Mouse (Mus musculus) liver, adult 2 months (tissue): ENCODE results near the gene Pfkp.

Source experiments
- CTCF ChIP-seq: fragments of 200-500 bp; IDR thresholded peaks from 2 replicates; pipeline ENCODE4 v1.5.1; 2011; ENCODE audit warnings: low read depth, low read length, control low read depth
- POLR2A ChIP-seq: fragments of 200-500 bp; IDR thresholded peaks from 2 replicates; pipeline ENCODE4 v1.6.1; 2011; ENCODE audit warnings: low read length, control low read depth; ENCODE audit not compliant: insufficient read depth; ENCODE audit errors: extremely low read depth

DNA sequence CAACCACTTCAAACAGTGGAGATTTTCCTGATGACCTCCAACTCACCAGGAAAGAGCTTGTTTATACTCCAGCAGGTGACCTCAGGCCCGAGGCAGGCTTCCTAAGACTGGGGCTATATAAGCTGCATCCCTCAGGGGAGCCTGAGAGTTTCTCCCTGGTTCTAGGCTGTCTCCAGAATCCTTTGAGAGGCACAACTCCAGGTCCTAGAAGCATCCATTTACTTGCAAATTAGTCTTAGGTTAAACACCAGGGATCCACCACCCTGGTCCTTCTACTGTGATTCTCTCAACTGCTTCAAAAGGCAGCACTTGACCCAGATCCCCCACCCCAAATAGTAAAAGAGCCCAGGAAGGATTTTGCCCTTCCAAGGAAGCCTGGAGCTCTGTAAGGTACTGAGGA is 10.2 kb downstream of the Pfkp start:
- TF ChIP-seq CTCF (no peak), POLR2A (no peak)
